Mouse (Mus musculus) kidney, postnatal 25 days (tissue): ENCODE results near the gene Odc1.

Experiments used
- DNase-seq, 2 experiments: peaks; one replicate each; pipeline ENCODE4 v3.0.0; 2021; ENCODE audit warnings: mixed read lengths in 2 of 2

The Odc1 gene

DNA sequence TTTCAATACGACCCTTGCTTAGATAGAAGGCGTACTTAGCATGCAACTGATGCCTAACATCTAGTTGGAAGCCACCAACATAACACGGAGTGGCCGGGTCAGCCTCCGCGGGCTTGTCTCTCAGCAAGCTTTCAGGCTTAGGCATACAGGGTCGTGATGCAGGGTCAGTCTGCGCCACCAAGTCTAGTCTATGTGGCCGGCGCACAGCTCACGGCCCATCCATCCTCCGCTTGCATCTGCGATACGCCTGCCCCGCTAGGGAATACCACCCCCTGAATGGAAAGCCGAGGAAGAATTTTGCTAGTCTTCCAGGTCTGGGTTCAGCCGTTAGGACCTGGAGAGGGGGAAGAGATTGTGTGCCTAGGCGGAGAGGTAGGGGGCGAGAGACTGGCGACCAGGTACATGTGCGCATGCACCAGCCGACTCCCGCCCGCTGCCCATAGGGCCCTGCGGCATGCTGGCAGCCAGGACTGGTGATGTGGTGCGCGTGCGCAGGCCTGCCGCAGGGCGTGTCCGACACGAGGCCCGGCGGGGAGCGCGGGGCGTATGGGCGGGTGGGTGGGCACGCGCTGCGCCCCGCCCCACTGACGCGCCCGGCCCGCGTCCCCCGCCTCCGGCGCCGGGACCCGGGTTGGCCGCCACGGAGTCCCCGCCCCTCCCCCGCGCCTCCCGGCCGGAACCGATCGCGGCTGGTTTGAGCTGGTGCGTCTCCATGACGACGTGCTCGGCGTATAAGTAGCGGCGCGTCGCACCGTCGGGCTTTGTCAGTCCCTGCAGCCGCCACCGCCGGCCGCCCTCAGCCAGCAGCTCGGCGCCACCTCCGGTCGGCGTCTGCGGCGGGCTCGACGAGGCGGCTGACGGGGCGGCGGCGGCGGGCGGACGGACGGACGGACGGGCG lies at the start of gene Odc1:
Odc1 (plus strand) TSS at position 586 of the 898 bp plus-strand sequence.
- DNase-seq: peak; percentile 98 to 99

DNA sequence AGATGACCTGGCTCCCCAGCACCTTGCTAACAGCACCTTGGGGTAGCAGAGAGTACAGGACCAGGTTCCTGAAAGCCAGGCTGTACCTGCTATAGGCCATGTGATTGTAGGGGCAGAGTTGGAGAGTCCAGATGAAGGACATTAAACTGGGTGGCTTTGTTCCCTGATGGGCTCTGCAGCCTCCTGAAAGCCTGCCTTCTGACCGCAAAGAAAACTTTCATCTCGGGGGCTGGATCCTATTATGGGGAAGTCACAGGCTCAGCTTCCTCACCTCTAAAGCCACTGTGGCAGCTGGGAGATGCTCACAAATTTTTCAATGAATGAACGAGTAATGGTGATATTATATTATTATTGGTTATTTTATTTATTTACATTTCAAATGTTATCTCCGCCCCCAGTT lies 49.8 kb upstream of the Odc1 start:
- no peak for DNase-seq

DNA sequence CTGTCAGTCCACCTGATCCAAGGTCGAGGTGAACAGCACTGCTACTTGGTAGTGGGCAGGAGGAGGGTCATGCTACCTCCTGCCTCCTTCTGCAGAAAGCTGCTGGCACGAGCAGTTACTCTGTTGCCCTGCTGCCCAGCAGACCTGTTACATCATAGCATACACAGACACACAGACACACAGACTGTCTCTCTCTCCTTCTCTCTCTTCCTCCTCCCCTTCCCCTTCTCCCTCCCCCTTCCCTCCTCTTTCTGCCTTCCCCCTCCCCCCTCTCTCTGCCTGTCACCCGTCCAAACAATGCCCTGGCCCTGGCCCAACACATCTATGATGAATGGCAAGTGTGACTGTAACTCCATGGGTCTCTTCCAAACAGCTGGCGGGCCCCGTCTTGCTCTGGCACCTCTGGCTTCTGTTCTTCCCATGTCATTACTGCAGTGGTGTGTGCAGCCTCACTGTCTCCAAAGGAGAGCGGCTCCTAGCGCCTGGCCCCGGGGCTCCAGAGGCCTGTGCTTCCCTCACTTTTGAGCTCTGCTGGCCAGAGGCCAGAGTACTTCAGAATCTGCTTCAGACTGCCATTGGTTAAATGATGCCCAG lies 48.6 kb upstream of the Odc1 start:
- peak; percentile 69 to 86 for DNase-seq

DNA sequence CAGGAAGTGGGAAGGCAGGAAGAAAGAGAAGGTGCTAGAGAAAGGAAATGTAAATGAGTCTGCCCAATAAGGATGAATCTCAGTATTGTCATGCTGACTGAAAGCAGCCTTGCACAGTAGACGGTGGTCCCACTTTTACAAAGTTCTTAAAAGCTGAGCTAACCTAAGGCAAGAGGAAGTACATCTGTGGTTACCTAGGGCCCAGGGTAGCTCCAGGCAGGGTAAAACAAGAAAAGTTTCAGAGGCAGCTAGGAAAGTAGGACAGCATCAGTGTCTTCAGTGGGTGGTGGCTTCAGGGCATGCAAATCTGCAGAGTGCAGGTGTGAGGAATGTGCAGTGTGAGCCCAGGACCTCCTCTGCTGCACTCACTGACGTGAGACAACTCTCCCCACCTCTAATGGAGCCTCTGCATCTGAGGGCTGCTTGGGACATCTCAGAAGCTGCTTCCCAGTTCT lies 38.9 kb upstream of the Odc1 start:
- DNase-seq: no peak

DNA sequence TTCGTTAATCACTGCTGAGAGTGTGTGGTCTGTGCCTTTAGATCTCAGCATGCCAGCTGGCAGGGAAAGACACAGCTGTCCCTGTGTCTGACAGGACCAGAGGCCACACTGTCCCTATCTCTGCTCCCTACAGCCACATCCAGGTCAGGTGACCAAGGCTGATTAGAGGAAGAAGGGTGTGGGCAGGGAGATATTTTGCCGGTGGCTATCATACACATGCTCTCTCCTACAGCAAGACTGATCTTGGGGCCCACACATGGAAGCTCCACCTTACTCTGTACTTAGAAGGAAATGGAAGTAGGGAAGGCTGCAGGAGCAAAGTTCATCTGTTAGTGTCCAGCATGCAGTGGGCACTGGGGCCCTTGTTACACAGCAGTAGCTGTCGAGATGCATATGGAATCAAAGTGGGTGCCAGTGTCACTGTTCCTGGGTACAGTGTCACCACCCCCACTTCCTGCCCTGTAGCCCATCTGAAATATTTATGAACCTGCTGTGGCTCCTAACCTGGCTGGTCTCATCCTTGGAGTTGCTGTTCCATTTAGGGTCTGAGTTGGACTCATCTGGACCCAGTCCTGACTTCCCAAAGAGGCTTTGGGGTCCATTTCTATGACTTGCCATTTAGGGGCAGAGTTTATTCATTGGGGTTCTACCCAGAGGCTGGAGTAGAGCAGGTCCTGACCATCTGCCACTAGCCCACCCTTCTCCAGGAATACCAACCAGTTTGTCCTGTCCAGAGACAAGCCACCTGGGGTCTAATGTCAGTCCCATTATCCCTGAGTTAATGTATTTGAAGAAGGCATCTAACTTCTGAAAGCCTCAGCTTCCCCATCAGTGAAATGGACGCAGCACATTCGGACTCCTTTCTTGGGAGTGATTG lies 38.2 kb upstream of the Odc1 start:
- DNase-seq: peak in 1 of 2 experiments; percentile 17

DNA sequence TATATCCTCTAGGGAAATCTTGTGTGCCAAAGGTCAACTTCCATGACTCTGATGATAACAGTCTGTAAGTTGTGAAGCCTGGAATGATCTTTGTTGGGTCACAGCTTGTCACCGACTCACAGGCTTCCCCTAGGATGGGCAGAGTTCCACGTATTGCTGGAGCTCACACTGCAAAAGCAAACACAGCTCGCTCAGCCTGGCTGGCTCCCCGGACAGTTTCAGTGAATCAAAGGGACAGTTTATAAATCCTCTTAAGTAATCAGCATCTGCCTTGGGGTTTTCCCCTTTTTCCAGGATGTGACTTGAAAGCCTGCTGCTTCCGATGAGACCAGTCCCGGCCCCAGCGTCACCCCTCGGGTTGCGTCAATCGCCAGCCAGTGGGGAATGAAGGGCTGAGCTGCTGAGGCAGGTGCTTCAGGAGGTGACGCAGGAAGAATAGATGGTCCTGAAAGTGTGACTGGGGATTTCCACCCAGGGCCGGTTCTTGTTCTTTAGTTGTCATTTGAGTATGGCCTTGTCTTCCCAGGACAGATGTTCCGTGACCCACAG lies 37.5 kb upstream of the Odc1 start:
- peak; percentile 35 to 65 for DNase-seq

DNA sequence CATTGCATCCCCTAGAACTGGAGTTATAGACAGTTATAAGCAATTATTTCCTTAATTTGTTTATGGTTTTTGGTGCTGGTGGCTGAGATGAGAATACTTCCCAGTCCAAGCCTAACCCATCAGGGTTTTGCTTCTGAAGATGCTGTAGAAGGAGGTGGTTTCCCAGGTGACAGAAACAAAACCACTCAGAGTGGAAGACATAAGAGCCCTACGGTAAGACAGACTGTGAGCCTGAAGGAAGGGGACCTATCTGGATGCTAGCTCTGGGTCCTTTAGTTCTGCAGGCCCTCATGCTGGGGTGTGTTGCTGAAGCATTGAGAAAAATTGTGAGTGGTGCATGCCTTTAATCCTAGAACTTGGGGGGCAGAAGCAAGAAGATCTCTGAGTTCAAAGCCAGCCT lies 35.3 kb upstream of the Odc1 start:
- no peak for DNase-seq

DNA sequence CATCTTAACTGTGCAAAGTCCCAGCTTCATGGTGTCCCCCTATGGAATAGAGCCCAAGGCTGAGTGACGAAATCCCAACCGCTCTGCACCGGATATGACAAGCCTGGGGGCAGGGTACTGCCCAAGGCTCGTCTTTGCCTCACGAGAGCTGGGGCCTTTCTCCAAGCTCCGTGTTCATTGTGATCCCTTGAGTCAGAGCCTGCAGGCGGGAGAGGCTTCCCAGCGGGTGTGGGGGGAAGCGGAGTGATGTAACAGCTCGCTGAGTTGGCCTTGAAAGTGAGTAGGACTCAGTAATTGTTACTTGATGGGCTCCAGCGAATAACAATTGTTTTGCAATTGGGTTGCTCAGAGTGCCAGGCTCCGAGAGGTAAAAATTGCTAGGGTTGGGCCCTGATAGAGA lies 34.4 kb upstream of the Odc1 start:
- peak in 1 of 2 experiments; percentile 26 for DNase-seq

DNA sequence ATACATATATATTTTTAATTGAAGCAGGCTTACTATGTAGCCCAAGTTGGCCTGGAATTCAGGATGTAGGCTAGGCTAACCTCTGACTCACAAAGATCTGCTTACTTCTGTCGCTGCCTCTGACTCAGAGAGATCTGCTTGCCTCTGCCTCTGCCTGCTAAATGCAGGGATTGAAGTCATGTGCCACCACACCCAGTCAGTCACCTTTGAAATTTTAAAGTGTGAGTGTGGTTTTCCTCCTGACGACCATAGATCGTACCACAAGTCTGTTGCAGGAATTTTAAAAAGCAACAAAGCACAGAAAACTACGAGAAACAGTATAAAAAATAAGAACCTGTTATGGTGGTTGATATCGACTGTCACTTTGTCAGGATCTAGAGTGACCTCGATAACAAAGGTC lies 33.6 kb upstream of the Odc1 start:
- peak in 1 of 2 experiments; percentile 12 for DNase-seq

DNA sequence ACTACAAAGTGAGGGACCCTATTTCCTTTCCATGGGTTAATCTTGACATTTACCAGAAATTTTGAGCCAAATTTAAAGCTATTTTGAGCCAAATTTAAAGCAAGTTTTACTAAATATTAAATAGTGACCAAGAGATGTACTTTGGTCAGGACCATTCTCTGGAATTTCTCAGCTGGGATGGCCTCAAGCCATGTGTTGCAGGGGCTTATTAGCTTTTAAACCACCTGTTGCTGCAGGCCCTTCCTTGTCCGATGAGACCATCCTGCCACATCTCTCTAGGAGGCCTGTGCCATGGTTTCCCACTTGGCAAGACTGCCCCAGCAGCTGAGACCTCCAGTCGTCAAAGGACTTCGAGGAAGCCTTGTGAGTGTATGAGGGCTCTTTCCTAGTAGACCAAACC lies 15.4 kb upstream of the Odc1 start:
- no peak for DNase-seq

DNA sequence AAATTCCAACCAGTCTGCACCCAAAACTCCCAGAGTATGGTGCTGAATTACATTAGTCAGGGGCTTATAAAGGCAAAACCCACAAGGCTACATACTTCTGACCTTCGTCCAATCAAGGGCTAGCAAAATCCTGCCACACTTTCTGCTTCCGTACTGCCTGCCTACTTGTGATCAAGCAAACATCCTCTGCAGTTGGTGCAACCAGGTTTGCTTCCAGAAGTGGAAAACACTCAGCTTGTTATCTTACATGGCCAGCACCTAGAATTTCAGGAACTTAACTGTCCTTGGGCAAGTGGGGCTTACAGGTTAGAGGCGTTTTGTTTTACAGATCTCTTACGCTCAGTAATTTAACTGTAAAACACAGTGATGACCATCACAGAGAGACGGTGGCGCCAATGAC lies 14.9 kb upstream of the Odc1 start:
- DNase-seq: no peak

DNA sequence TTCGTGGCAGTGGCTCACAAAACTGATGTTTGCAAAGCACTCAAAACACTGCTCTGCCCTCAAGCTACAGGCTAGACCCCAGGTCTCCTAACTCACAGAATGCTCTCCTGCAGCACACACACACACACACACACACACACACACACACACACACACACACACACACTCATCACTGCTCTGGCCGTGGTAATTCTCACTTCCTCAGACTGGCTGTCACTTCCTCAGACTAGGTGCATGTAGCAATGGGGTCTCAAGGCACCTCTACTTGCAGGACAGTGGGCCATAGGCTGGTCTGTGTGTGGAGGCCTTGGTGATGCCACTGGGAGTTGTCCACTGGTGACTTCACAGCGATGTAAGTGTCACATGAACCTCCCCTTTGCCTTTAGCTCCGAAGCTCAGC lies 13.8 kb upstream of the Odc1 start:
- DNase-seq: no peak

DNA sequence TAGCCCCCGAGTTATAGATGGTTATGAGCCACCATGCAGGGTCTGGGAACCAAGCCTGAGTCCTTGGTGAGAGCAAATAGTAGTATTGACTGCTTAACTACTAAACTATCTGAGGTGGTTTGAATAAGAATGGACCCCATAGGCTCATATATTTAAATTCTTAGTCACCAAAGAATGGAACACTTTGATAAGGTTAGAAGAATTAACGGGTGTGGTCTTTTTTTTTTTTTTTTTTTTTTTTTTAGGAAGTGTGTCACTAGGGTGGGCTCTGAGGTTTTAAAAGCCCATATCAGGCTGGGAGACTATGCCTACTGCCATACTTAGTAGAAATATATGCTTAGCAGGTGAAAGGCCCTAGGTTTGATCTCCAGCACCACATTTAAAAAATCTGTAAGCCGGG lies 8.4 kb upstream of the Odc1 start:
- no peak for DNase-seq

DNA sequence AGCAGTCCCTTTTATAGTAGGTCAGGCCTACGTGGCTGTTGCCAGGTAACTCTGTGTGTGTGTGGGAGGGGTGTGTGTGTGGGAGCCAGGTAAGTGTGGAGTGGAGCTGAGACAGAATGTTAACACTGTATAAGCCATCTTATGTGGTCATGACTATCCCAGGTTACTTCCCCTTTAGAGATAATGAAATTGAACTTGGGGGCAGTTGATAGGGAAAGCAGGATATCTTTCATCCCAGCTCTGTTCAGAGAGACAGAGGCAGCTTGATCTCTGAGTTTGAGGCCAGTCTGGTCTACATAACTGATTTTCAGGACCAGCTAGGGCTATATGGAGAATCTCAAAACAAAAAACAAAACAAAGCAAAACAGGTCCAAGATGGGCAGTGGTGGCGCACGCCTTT lies 7.4 kb upstream of the Odc1 start:
- no peak for DNase-seq

DNA sequence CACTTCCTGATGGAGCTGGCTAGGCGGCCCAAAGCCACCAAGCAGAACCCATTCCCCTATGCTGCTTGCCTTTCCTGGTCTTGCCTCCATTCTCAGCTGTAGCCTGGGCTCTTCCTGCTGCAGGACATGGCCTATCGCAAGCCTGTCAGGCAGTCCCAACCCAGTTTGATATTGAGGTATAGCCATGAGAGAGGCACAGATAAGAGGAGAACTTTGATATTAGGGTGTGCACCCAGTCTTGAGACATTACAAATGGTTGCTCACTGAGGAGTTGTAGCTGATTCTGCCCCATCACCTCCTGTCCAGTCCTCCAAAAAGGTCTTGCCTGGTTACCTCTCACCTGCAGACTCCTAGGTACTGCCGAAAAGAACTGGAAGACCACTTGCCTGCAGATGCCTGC lies 6.5 kb upstream of the Odc1 start:
- DNase-seq: no peak

DNA sequence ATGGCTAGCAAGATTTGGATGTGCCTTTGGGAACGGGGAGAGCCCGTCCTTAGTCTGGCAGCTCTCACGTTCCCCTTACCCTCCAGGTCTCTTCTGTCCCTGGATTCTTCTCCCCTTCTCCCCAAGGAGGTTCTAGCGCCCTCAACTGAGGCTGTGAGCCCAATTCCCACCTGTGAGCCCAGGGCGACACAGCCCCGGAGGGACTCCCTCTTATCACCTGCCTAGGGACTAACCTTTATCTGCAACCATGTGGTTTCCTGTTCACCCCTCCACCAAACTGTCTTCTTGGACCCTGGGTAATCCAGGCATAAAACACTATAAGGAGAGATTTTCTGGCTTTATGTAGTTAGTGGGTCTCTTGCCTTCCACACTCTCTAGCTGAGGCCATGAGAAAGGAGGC lies 5.6 kb upstream of the Odc1 start:
- DNase-seq: no peak

DNA sequence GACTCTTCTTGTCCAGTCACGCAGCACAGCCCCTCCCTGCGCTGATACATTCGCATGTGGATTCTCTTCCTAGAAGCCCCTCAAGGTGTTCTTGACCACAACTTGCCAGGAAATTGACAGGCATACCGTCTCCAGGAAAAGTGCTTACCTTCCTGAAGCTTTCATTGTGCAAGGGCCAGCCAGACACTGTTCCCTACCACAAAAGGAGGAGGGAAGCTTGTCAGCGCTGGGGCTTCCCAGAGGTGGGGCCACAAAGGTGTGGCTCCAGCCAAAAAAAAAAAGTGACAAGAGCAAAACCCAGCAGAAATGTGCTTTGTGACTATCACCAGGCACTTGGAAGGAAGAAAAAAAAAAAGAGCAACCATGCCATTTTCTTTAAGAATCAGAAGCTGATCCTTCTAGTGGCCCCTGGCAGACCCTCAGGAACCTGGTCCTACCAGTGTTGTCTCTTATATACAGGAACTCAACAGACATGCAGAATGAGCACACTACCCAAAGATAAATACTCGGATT lies 4.5 kb upstream of the Odc1 start:
- no peak for DNase-seq

DNA sequence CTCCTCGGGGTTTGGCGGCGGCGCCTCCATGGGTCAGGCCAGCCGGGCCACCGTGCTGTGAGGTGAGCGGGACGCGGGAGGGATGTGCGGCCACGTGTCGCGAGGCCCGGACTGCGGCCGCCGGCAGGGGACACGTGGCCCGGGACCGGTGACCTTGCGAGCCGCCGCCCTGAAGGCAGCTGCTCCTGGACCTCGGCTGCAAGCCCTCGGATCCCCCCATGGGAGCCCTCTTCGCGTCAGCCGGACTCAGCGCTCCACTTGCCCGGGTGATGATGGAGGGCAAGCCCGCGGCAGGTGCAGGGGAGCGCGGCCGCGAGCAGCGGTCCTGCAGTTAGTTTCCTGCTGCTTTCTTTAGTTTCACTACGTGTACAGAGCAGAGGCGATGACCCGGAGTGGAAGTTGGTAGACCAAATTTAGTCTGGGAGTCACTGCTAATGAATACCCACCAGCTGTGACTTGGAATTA lies 545 bp downstream of the Odc1 start:
- DNase-seq: peak in 1 of 2 experiments; percentile 46

DNA sequence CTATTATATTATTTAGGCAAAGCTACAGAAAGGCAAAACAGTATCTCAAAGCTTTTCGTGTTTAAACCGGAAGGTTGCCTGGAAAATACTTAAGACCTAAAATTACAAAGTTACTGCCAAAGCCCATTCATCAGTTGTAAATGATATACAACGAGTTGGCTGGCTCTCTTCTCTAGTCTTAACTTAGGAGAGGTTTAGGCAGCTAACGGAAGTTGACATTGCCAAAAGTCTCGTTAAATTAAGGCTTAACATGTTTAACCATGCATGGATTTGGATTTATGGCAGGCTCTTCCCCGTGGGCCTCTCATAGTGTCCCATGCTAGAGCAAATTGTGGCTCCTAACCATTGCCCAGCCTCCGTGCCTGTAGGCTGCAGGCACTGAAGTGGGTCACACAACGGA lies 1.3 kb downstream of the Odc1 start:
- DNase-seq: no peak

DNA sequence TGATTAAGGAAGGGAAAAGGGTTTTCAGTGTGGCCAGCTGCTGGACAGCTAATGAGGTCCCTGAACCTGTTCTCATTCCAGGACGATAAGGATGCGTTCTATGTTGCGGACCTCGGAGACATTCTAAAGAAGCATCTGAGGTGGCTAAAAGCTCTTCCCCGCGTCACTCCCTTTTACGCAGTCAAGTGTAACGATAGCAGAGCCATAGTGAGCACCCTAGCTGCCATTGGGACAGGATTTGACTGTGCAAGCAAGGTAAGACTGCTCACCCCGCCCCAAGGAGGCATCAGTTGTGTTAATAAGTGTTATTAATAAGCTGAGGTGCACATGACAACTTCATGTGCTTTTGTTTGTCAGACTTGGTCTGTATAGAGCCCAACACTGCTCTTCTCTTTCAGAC lies 3.0 kb downstream of the Odc1 start:
- peak in 1 of 2 experiments; percentile 17 for DNase-seq

DNA sequence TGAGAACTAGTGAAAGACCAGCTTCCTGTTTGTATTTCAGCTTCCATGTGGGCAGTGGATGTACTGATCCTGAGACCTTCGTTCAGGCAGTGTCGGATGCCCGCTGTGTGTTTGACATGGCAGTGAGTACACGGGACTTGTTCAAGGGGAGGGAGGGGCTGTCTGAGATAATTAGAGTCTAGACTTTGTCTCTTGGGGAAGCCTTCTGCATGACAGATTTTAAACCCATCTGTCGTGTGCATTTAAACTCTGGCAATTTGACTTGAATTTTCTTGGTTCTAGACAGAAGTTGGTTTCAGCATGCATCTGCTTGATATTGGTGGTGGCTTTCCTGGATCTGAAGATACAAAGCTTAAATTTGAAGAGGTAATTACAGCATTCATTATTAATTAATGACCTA lies 3.9 kb downstream of the Odc1 start:
- DNase-seq: peak in 1 of 2 experiments; percentile 23

DNA sequence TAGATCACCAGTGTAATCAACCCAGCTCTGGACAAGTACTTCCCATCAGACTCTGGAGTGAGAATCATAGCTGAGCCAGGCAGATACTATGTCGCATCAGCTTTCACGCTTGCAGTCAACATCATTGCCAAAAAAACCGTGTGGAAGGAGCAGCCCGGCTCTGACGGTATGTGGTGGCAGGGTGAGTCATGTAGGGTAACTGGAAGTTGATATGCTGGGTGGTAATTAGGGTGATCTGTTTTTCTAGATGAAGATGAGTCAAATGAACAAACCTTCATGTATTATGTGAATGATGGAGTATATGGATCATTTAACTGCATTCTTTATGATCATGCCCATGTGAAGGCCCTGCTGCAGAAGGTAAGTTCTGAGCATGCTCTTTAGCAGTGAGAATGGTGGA lies 4.8 kb downstream of the Odc1 start:
- DNase-seq: peak in 1 of 2 experiments; percentile 14
